Mouse (Mus musculus) G1E (cell line): Measurements from ENCODE around the gene Usp24. TPM values are rescaled to one million over a fixed set of nuclear protein-coding genes. Genes with fewer than 3 reads are reported as not detected.
A peak's percentile ranks its signal among the peaks of the same experiment; 100 is the strongest.

Source experiments
- ATAC-seq: 2 replicates; pipeline ENCODE4 v1.8.0; 2016; ENCODE audit warnings: mild to moderate bottlenecking; ENCODE audit not compliant: insufficient number of reproducible peaks, poor library complexity, low FRiP score, severe bottlenecking; ENCODE audit errors: extremely low read depth
- DNase-seq: peaks from one replicate; pipeline ENCODE4 v3.0.0; 2012; ENCODE audit warnings: low spot score
- H3K27me3 ChIP-seq: 2 replicates; pipeline ENCODE4 v1.6.1; 2012; ENCODE audit warnings: mild to moderate bottlenecking, low read length, inconsistent platforms; ENCODE audit not compliant: insufficient read depth
- H3K36me3 ChIP-seq: replicated peaks from 2 replicates; pipeline ENCODE3; 2012; ENCODE audit warnings: mild to moderate bottlenecking, inconsistent platforms
- H3K4me1 ChIP-seq: 2 replicates; pipeline ENCODE4 v1.6.1; 2012; ENCODE audit warnings: low read depth, low read length, inconsistent platforms, mixed read lengths; ENCODE audit not compliant: insufficient read depth
- H3K4me3 ChIP-seq: 2 replicates; pipeline ENCODE4 v1.5.1; 2012; ENCODE audit warnings: low read depth, mild to moderate bottlenecking, inconsistent platforms, low read length, moderate library complexity, mixed read lengths
- H3K9me3 ChIP-seq: replicated peaks from 2 replicates; pipeline ENCODE4 v1.6.1; 2012; ENCODE audit warnings: inconsistent platforms
- CTCF ChIP-seq: IDR thresholded peaks from 2 replicates; pipeline ENCODE4 v1.5.1; 2012; ENCODE audit warnings: low read depth, low read length, inconsistent platforms, mixed read lengths
- GATA1 ChIP-seq: IDR thresholded peaks from 2 replicates; pipeline ENCODE4 v1.6.1; 2012; ENCODE audit warnings: borderline replicate concordance, low read length, inconsistent platforms, mixed read lengths
- GATA2 ChIP-seq: IDR thresholded peaks from 2 replicates; pipeline ENCODE4 v1.6.1; 2012; ENCODE audit warnings: low read depth, low read length, inconsistent platforms, borderline replicate concordance
- POLR2AphosphoS5 ChIP-seq: IDR thresholded peaks from 2 replicates; pipeline ENCODE4 v1.6.1; 2012; ENCODE audit warnings: low read depth, low read length, inconsistent platforms; ENCODE audit not compliant: insufficient replicate concordance
- TAL1 ChIP-seq: conservative IDR thresholded peaks from 2 replicates; pipeline ENCODE4 v1.6.1; 2012; ENCODE audit warnings: low read depth, low read length, inconsistent platforms, mixed read lengths
- polyA plus RNA-seq: library from polyadenylated mRNA; stranded (reverse); fragments of >175 nt; gene quantifications from 2 replicates; pipeline ENCODE4 v1.2.3, GENCODE M21; 2012
- total RNA-seq, 2 experiments: library from RNA; stranded (forward) in 1 of 2; stranded (reverse) in 1 of 2; fragments of 200-1000 nt in 1 of 2; fragments of >200 nt in 1 of 2; fragmentation: Nextera tagmentation in 1 of 2; gene quantifications; 2 replicates each; pipeline ENCODE4 v1.2.3; 2014 to 2017

Usp24 gene
- total and polyA plus RNA-seq, 3 experiments = 9.6 to 63.7 (median 49.7) TPM

- H3K9me3 ChIP-seq = no peaks in the 10 kb centered on the region
- ATAC-seq (no peak), DNase-seq (no peak)
- H3K27me3 ChIP-seq = peaks cover 26% of the 10 kb centered on the region
- H3K4me1 ChIP-seq = no peaks in the 10 kb centered on the region
- TF ChIP-seq TAL1 = no peak
- no peak for TF ChIP-seq GATA2
- no peak for TF ChIP-seq GATA1
- no peak for TF ChIP-seq CTCF
- no peak for TF ChIP-seq POLR2AphosphoS5
- H3K4me3 ChIP-seq = no peak overlapping the region
- no peaks in the 10 kb centered on the region for H3K36me3 ChIP-seq
Observed at GRCm38 (mm10) chr4:106463174-106463801, 147.3 kb downstream of the Usp24 start.

GRCm38 (mm10) chr4:106467420-106468110 is 151.6 kb downstream of the Usp24 start:
- no peak for TF ChIP-seq GATA1
- no peak for TF ChIP-seq GATA2
- TF ChIP-seq CTCF = no peak
- TF ChIP-seq POLR2AphosphoS5 = no peak
- no peak for TF ChIP-seq TAL1
- no peak for ATAC-seq
- peaks cover 24% of the 10 kb centered on the region for H3K27me3 ChIP-seq

GRCm38 (mm10) chr4:106470921-106471320 is 154.9 kb downstream of the Usp24 start:
- peaks cover 20% of the 10 kb centered on the region for H3K27me3 ChIP-seq
- H3K9me3 ChIP-seq = no peaks in the 10 kb centered on the region
- no peaks in the 10 kb centered on the region for H3K4me1 ChIP-seq
- no peak for TF ChIP-seq POLR2AphosphoS5
- TF ChIP-seq CTCF = no peak
- no peak for TF ChIP-seq GATA1
- no peak for TF ChIP-seq TAL1
- TF ChIP-seq GATA2 = no peak
- ATAC-seq (no peak), DNase-seq (no peak)
- no peaks in the 10 kb centered on the region for H3K36me3 ChIP-seq
- H3K4me3 ChIP-seq = no peak overlapping the region

More at GRCm38 (mm10) chr4:106467420-106468110, 151.6 kb downstream of the Usp24 start:
- no peaks in the 10 kb centered on the region for H3K4me1 ChIP-seq
- H3K36me3 ChIP-seq = no peaks in the 10 kb centered on the region
- DNase-seq = no peak
- no peak overlapping the region for H3K4me3 ChIP-seq
- no peaks in the 10 kb centered on the region for H3K9me3 ChIP-seq

GRCm38 (mm10) chr4:106472335-106472734 is 156.3 kb downstream of the Usp24 start:
- H3K27me3 ChIP-seq = peaks cover 13% of the 10 kb centered on the region
- no peaks in the 10 kb centered on the region for H3K36me3 ChIP-seq
- no peaks in the 10 kb centered on the region for H3K9me3 ChIP-seq
- DNase-seq (peak; percentile 21), ATAC-seq (no peak)
- TF ChIP-seq CTCF = peak; percentile 18; the same call in 1 of the 2 replicates
- TF ChIP-seq TAL1 = no peak
- H3K4me3 ChIP-seq = no peak overlapping the region
- no peaks in the 10 kb centered on the region for H3K4me1 ChIP-seq

- H3K4me3 ChIP-seq = no peak overlapping the region
- no peak for ATAC-seq
- H3K27me3 ChIP-seq = peaks cover 11% of the 10 kb centered on the region; the same call in 1 of the 2 replicates
- H3K4me1 ChIP-seq = no peaks in the 10 kb centered on the region
- DNase-seq = no peak
- no peak for TF ChIP-seq TAL1
- peak; percentile 41; the same call in 1 of the 2 replicates for TF ChIP-seq CTCF
- H3K9me3 ChIP-seq = no peaks in the 10 kb centered on the region
- H3K36me3 ChIP-seq = no peaks in the 10 kb centered on the region
Observed at GRCm38 (mm10) chr4:106474241-106474640, 158.2 kb downstream of the Usp24 start.

- Histone ChIP-seq H3K4me1 (no peaks in the 10 kb centered on the region), H3K36me3 (no peaks in the 10 kb centered on the region), H3K9me3 (no peaks in the 10 kb centered on the region), H3K27me3 (peaks cover 51% of the 10 kb centered on the region), H3K4me3 (no peak overlapping the region)
- DNase-seq = no peak
- no peak for TF ChIP-seq GATA1
- no peak for TF ChIP-seq POLR2AphosphoS5
- no peak for TF ChIP-seq GATA2
- TF ChIP-seq CTCF = no peak
- no peak for TF ChIP-seq TAL1
- no peak for ATAC-seq
Observed at GRCm38 (mm10) chr4:106480545-106480944, 164.5 kb downstream of the Usp24 start.

- TF ChIP-seq TAL1 = no peak
- TF ChIP-seq POLR2AphosphoS5 = no peak
- TF ChIP-seq CTCF = no peak
- no peak for TF ChIP-seq GATA1
- no peak for TF ChIP-seq GATA2
- Histone ChIP-seq H3K36me3 (no peaks in the 10 kb centered on the region), H3K27me3 (peaks cover 59% of the 10 kb centered on the region), H3K4me1 (no peaks in the 10 kb centered on the region), H3K4me3 (no peak overlapping the region), H3K9me3 (no peaks in the 10 kb centered on the region)
- ATAC-seq (no peak), DNase-seq (no peak)
Observed at GRCm38 (mm10) chr4:106483215-106483727, 167.3 kb downstream of the Usp24 start.
